Mouse (Mus musculus): ENCODE measurements around the gene Dhx30. TPM values are rescaled to one million over a fixed set of nuclear protein-coding genes. Genes with fewer than 3 reads are reported as not detected.

The Dhx30 gene
- 20.6 and 24.0 TPM in 2 replicates for polyA plus RNA-seq (2012; ENCODE audit: low replicate concordance)

GRCm38 (mm10) chr9:110117779-110118139 is at the start of gene Dhx30:
Gene Dhx30 (minus strand): TSS chr9:110117830.

GRCm38 (mm10) chr9:110116977-110117778 is 452 bp downstream of the Dhx30 start, which contains the start of gene Smarcc1:
Gene Smarcc1 (plus strand): TSS chr9:110117708.

Other genes starting within 250 kb of the Dhx30 start
- 15.7 and 37.0 TPM in 2 replicates for gene Cdc25a, start 242.3 kb downstream of the Dhx30 start, polyA plus RNA-seq (2012; ENCODE audit: low replicate concordance)
- gene Map4, start 186.4 kb downstream of the Dhx30 start, polyA plus RNA-seq (2012; ENCODE audit: low replicate concordance), result 141 and 232 TPM in 2 replicates
- gene Smarcc1, start 122 bp downstream of the Dhx30 start, polyA plus RNA-seq (2012; ENCODE audit: low replicate concordance), result 30.3 and 37.7 TPM in 2 replicates
- gene Cspg5, start 126.0 kb upstream of the Dhx30 start, polyA plus RNA-seq (2012; ENCODE audit: low replicate concordance), result 0.45 and 1.1 TPM in 2 replicates
- gene Elp6, start 187.3 kb upstream of the Dhx30 start, polyA plus RNA-seq (2012; ENCODE audit: low replicate concordance), result 5.0 and 6.5 TPM in 2 replicates
- gene Scap, start 215.5 kb upstream of the Dhx30 start, polyA plus RNA-seq (2012; ENCODE audit: low replicate concordance), result 139 and 185 TPM in 2 replicates

Measured in hematopoietic multipotent progenitor cell, adult 10-12 weeks (in vitro differentiated cells).